Mouse (Mus musculus) hindbrain, embryonic 12.5 days (tissue): Measurements from ENCODE around the gene Ulk4. TPM values are rescaled to one million over a fixed set of nuclear protein-coding genes. Genes with fewer than 3 reads are reported as not detected.
A peak's percentile ranks its signal among the peaks of the same experiment; 100 is the strongest.

Experiments
- ATAC-seq: fragments of 200-750 bp; cut with Nextera tagmentation; 2 replicates; pipeline ENCODE4 v1.8.0; 2017; ENCODE audit warnings: moderate TSS enrichment; ENCODE audit not compliant: low FRiP score
- H3K27ac ChIP-seq: fragments of 300-500 bp; sonication (generic); 2 replicates; pipeline ENCODE4 v1.5.1; 2016; ENCODE audit warnings: mild to moderate bottlenecking
- H3K27me3 ChIP-seq: fragments of 300-500 bp; sonication (generic); 2 replicates; pipeline ENCODE4 v1.6.1; 2016; ENCODE audit warnings: mild to moderate bottlenecking
- H3K36me3 ChIP-seq: fragments of 300-500 bp; sonication (generic); 2 replicates; pipeline ENCODE4 v1.6.1; 2016; ENCODE audit warnings: mild to moderate bottlenecking
- H3K4me1 ChIP-seq: fragments of 300-500 bp; sonication (generic); 2 replicates; pipeline ENCODE4 v1.6.1; 2016
- H3K4me2 ChIP-seq: fragments of 300-500 bp; sonication (generic); replicated peaks from 2 replicates; pipeline ENCODE4 v1.6.1; 2016; ENCODE audit warnings: mild to moderate bottlenecking
- H3K4me3 ChIP-seq: fragments of 300-500 bp; sonication (generic); 2 replicates; pipeline ENCODE4 v1.5.1; 2016; ENCODE audit warnings: mild to moderate bottlenecking
- H3K9ac ChIP-seq: fragments of 300-500 bp; sonication (generic); 2 replicates; pipeline ENCODE4 v1.6.1; 2016; ENCODE audit warnings: mild to moderate bottlenecking, moderate library complexity
- H3K9me3 ChIP-seq: fragments of 300-500 bp; sonication (generic); replicated peaks from 2 replicates; pipeline ENCODE4 v1.6.1; 2016; ENCODE audit warnings: mild to moderate bottlenecking
- WGBS: fragments of 180-500 bp; shearing (Covaris S2); methylation state at CpG from one replicate; pipeline ENCODE4 v1.1.7; 2016; 5-methylcytosine and 5-hydroxymethylcytosine counted together
- polyA plus RNA-seq: library from polyadenylated mRNA; unstranded; fragments of >200 nt; fragmentation: Nextera tagmentation; extraction: Ambion mirVana; gene quantifications from 2 replicates; pipeline ENCODE4 v1.2.1, GENCODE M21; 2016

Ulk4 gene
- polyA plus RNA-seq, 1 experiment from 2014 or later: 164 TPM

- Histone ChIP-seq H3K4me1 (peaks cover 69% of the 10 kb centered on the region), H3K4me2 (no peak overlapping the region), H3K4me3 (no peak overlapping the region), H3K36me3 (no peaks in the 10 kb centered on the region), H3K27ac (peak overlapping the region; percentile 93), H3K27me3 (no peaks in the 10 kb centered on the region), H3K9me3 (no peaks in the 10 kb centered on the region), H3K9ac (no peak overlapping the region)
- ATAC-seq: no peak
- WGBS: 64% methylated on average over 6 of the region's 6 CpGs
Measured at GRCm38 (mm10) chr9:121311846-121312236, 34.8 kb upstream of the Ulk4 start.

- no peaks in the 10 kb centered on the region for H3K9me3 ChIP-seq
- H3K4me2 ChIP-seq: no peak overlapping the region
- H3K27ac ChIP-seq: peak overlapping the region; percentile 45; the same call in 1 of the 2 replicates
- no peak for ATAC-seq
- no peaks in the 10 kb centered on the region for H3K36me3 ChIP-seq
- peaks cover 55% of the 10 kb centered on the region for H3K4me1 ChIP-seq
- 64% methylated on average over 7 of the region's 7 CpGs for WGBS
- no peaks in the 10 kb centered on the region for H3K27me3 ChIP-seq
- H3K4me3 ChIP-seq: no peak overlapping the region
- no peak overlapping the region for H3K9ac ChIP-seq
Measured at GRCm38 (mm10) chr9:121310501-121310900, 33.5 kb upstream of the Ulk4 start.

GRCm38 (mm10) chr9:121309287-121309686 is 32.3 kb upstream of the Ulk4 start:
- H3K27ac ChIP-seq: peak overlapping the region; percentile 55
- H3K27me3 ChIP-seq: no peaks in the 10 kb centered on the region
- no peak overlapping the region for H3K9ac ChIP-seq
- no peaks in the 10 kb centered on the region for H3K36me3 ChIP-seq
- ATAC-seq: no peak
- H3K9me3 ChIP-seq: no peaks in the 10 kb centered on the region
- H3K4me1 ChIP-seq: peaks cover 47% of the 10 kb centered on the region
- no peak overlapping the region for H3K4me3 ChIP-seq
- H3K4me2 ChIP-seq: no peak overlapping the region
- 23% methylated on average over 4 of the region's 4 CpGs for WGBS

GRCm38 (mm10) chr9:121305456-121305855 is 28.5 kb upstream of the Ulk4 start:
- Histone ChIP-seq H3K27ac (no peak overlapping the region), H3K36me3 (no peaks in the 10 kb centered on the region), H3K27me3 (no peaks in the 10 kb centered on the region), H3K9me3 (no peaks in the 10 kb centered on the region), H3K4me2 (no peak overlapping the region), H3K4me1 (peaks cover 44% of the 10 kb centered on the region), H3K9ac (no peak overlapping the region), H3K4me3 (no peak overlapping the region)
- ATAC-seq: no peak
- 95% methylated on average over 4 of the region's 4 CpGs for WGBS

GRCm38 (mm10) chr9:121304520-121304919 is 27.5 kb upstream of the Ulk4 start:
- H3K4me2 ChIP-seq: no peak overlapping the region
- peak overlapping the region; percentile 44; the same call in 1 of the 2 replicates for H3K27ac ChIP-seq
- ATAC-seq: no peak
- H3K36me3 ChIP-seq: no peaks in the 10 kb centered on the region
- H3K9ac ChIP-seq: no peak overlapping the region
- no peaks in the 10 kb centered on the region for H3K27me3 ChIP-seq
- peaks cover 46% of the 10 kb centered on the region for H3K4me1 ChIP-seq
- H3K4me3 ChIP-seq: no peak overlapping the region
- no peaks in the 10 kb centered on the region for H3K9me3 ChIP-seq
- WGBS: 45% methylated on average over 10 of the region's 10 CpGs

- peak; percentile 46 for ATAC-seq
- Histone ChIP-seq H3K27ac (peak overlapping the region; percentile 72), H3K4me1 (peaks cover 47% of the 10 kb centered on the region), H3K27me3 (no peaks in the 10 kb centered on the region), H3K36me3 (no peaks in the 10 kb centered on the region), H3K9ac (peak overlapping the region; percentile 33; the same call in 1 of the 2 replicates), H3K4me3 (no peak overlapping the region), H3K4me2 (peak overlapping the region; percentile 32), H3K9me3 (no peaks in the 10 kb centered on the region)
- 24% methylated on average over 9 of the region's 9 CpGs for WGBS
Measured at GRCm38 (mm10) chr9:121303748-121304147, 26.8 kb upstream of the Ulk4 start.

- WGBS: 57% methylated on average over 6 of the region's 6 CpGs
- peak overlapping the region; percentile 32 for H3K4me2 ChIP-seq
- H3K9ac ChIP-seq: no peak overlapping the region
Measured at GRCm38 (mm10) chr9:121303086-121303485, 26.1 kb upstream of the Ulk4 start.

GRCm38 (mm10) chr9:121302543-121302942 is 25.5 kb upstream of the Ulk4 start:
- no peaks in the 10 kb centered on the region for H3K36me3 ChIP-seq
- no peak for ATAC-seq
- H3K4me3 ChIP-seq: no peak overlapping the region
- no peaks in the 10 kb centered on the region for H3K27me3 ChIP-seq
- no peak overlapping the region for H3K27ac ChIP-seq
- H3K9ac ChIP-seq: no peak overlapping the region
- H3K4me2 ChIP-seq: no peak overlapping the region
- WGBS: 92% methylated on average over 7 of the region's 8 CpGs
- no peaks in the 10 kb centered on the region for H3K9me3 ChIP-seq
- peaks cover 54% of the 10 kb centered on the region for H3K4me1 ChIP-seq

More at GRCm38 (mm10) chr9:121303086-121303485, 26.1 kb upstream of the Ulk4 start:
- no peak overlapping the region for H3K4me3 ChIP-seq
- no peaks in the 10 kb centered on the region for H3K27me3 ChIP-seq
- peaks cover 54% of the 10 kb centered on the region for H3K4me1 ChIP-seq
- H3K36me3 ChIP-seq: no peaks in the 10 kb centered on the region
- no peaks in the 10 kb centered on the region for H3K9me3 ChIP-seq
- no peak for ATAC-seq
- 0 out of 2 replicates have a peak overlapping the region, but pooled peaks have one; percentile 0 for H3K27ac ChIP-seq

- Histone ChIP-seq H3K4me1 (peaks cover 56% of the 10 kb centered on the region), H3K9me3 (no peaks in the 10 kb centered on the region), H3K9ac (0 out of 2 replicates have a peak overlapping the region, but pooled peaks have one; percentile 9), H3K36me3 (no peaks in the 10 kb centered on the region), H3K27ac (0 out of 2 replicates have a peak overlapping the region, but pooled peaks have one; percentile 40), H3K4me3 (no peak overlapping the region), H3K27me3 (no peaks in the 10 kb centered on the region), H3K4me2 (peak overlapping the region; percentile 22)
- ATAC-seq: no peak
- WGBS: 67% methylated on average over 22 of the region's 22 CpGs
Measured at GRCm38 (mm10) chr9:121301041-121301920, 24.3 kb upstream of the Ulk4 start.

GRCm38 (mm10) chr9:121299976-121300570 is 23.1 kb upstream of the Ulk4 start:
- Histone ChIP-seq H3K4me1 (peaks cover 56% of the 10 kb centered on the region), H3K4me3 (peak overlapping the region; percentile 87), H3K27me3 (0 out of 2 replicates have a peak, but pooled peaks cover 5% of the 10 kb centered on the region), H3K9me3 (no peaks in the 10 kb centered on the region), H3K9ac (peak overlapping the region; percentile 95), H3K4me2 (peak overlapping the region; percentile 88), H3K36me3 (no peaks in the 10 kb centered on the region), H3K27ac (peak overlapping the region; percentile 58; the same call in 1 of the 2 replicates)
- 22% methylated on average over 19 of the region's 19 CpGs for WGBS
- ATAC-seq: no peak

- Histone ChIP-seq H3K36me3 (no peaks in the 10 kb centered on the region), H3K27me3 (0 out of 2 replicates have a peak, but pooled peaks cover 5% of the 10 kb centered on the region), H3K27ac (peak overlapping the region; percentile 58; the same call in 1 of the 2 replicates), H3K4me3 (peak overlapping the region; percentile 87), H3K4me2 (peak overlapping the region; percentile 88), H3K9ac (peak overlapping the region; percentile 95; the same call in 1 of the 2 replicates), H3K9me3 (no peaks in the 10 kb centered on the region), H3K4me1 (peaks cover 53% of the 10 kb centered on the region)
- WGBS: 48% methylated on average over 9 of the region's 9 CpGs
- ATAC-seq: no peak
Measured at GRCm38 (mm10) chr9:121299223-121299755, 22.3 kb upstream of the Ulk4 start.
